Mouse (Mus musculus) embryonic facial prominence, embryonic 14.5 days (tissue): ENCODE data around the gene Lrrd1. TPM values are rescaled to one million over a fixed set of nuclear protein-coding genes. Genes with fewer than 3 reads are reported as not detected.
"Not testable (repeated sequence)": the region's sequence is repeated elsewhere in the genome, so short reads cannot be mapped to it uniquely, and the experiment has no call there.

Source experiments
- ATAC-seq: fragments of 200-750 bp; cut with Nextera tagmentation; 2 replicates; pipeline ENCODE4 v1.8.0; 2017; ENCODE audit warnings: low read depth, moderate number of reproducible peaks, moderate TSS enrichment
- DNase-seq: peaks from one replicate; pipeline ENCODE4 v3.0.0-alpha.2; 2015; ENCODE audit warnings: low spot score
- H3K27ac ChIP-seq: fragments of 300-500 bp; sonication (generic); replicated peaks from 2 replicates; pipeline ENCODE4 v1.5.1; 2014; ENCODE audit warnings: low read depth, mild to moderate bottlenecking, low read length, moderate library complexity
- H3K27me3 ChIP-seq: fragments of 300-500 bp; sonication (generic); replicated peaks from 2 replicates; pipeline ENCODE4 v1.6.1; 2014; ENCODE audit warnings: low read length; ENCODE audit not compliant: control insufficient read depth, insufficient read depth
- H3K36me3 ChIP-seq: fragments of 300-500 bp; sonication (generic); 2 replicates; pipeline ENCODE4 v1.6.1; 2014; ENCODE audit warnings: low read length, mixed read lengths; ENCODE audit not compliant: control insufficient read depth, insufficient read depth
- H3K4me1 ChIP-seq: fragments of 300-500 bp; sonication (generic); 2 replicates; pipeline ENCODE4 v1.6.1; 2014; ENCODE audit warnings: antibody characterized with exemption, low read length; ENCODE audit not compliant: control insufficient read depth, insufficient read depth
- H3K4me2 ChIP-seq: fragments of 300-500 bp; sonication (generic); 2 replicates; pipeline ENCODE4 v1.6.1; 2014; ENCODE audit warnings: low read depth, mild to moderate bottlenecking, low read length, moderate library complexity, mixed read lengths
- H3K4me3 ChIP-seq: fragments of 300-500 bp; sonication (generic); 2 replicates; pipeline ENCODE4 v1.5.1; 2014; ENCODE audit warnings: low read depth, mild to moderate bottlenecking, low read length
- H3K9ac ChIP-seq: fragments of 300-500 bp; sonication (generic); 2 replicates; pipeline ENCODE4 v1.6.1; 2014; ENCODE audit warnings: low read depth, mild to moderate bottlenecking, low read length, moderate library complexity, mixed read lengths
- H3K9me3 ChIP-seq: fragments of 300-500 bp; sonication (generic); 2 replicates; pipeline ENCODE4 v1.6.1; 2016; ENCODE audit warnings: low read length; ENCODE audit not compliant: control insufficient read depth
- WGBS: fragments of 180-500 bp; shearing (Covaris S2); extraction: QIAGEN DNeasy Blood & Tissue Kit; methylation state at CpG from one replicate; pipeline ENCODE4 v1.1.7; 2014; 5-methylcytosine and 5-hydroxymethylcytosine counted together
- polyA plus RNA-seq: library from polyadenylated mRNA; unstranded; fragments of >200 nt; fragmentation: Nextera tagmentation; extraction: Ambion mirVana; gene quantifications from 2 replicates; pipeline ENCODE4 v1.2.1, GENCODE M21; 2014

Gene Lrrd1
- polyA plus RNA-seq, 1 experiment from 2014 or later: 0.26 TPM

GRCm38 (mm10) chr5:3893459-3894293 is 48.7 kb downstream of the Lrrd1 start, which contains the start of gene Mterf1a:
Gene Mterf1a, minus strand, starts transcription at chr5:3893933.
- not testable (repeated sequence) for H3K27me3 ChIP-seq, H3K9me3 ChIP-seq, DNase-seq, H3K27ac ChIP-seq, H3K4me1 ChIP-seq, H3K36me3 ChIP-seq
- H3K4me2 ChIP-seq: peak within 1 kb of the TSS; percentile 75
- WGBS: 0% methylated on average over 3 of the region's 47 CpGs
- H3K4me3 ChIP-seq: peak within 1 kb of the TSS; percentile 41
- peak; percentile 99 for ATAC-seq
- peak within 1 kb of the TSS; percentile 62 for H3K9ac ChIP-seq

- not testable (repeated sequence) for H3K4me1 ChIP-seq, H3K36me3 ChIP-seq, H3K9me3 ChIP-seq, H3K27me3 ChIP-seq, H3K27ac ChIP-seq, H3K4me2 ChIP-seq, DNase-seq, ATAC-seq, H3K9ac ChIP-seq
- 96% methylated on average over 4 of the region's 4 CpGs for WGBS
- H3K4me3 ChIP-seq: peak overlapping the region; percentile 18
Measured at GRCm38 (mm10) chr5:3894294-3894619, 49.3 kb downstream of the Lrrd1 start.

DNA sequence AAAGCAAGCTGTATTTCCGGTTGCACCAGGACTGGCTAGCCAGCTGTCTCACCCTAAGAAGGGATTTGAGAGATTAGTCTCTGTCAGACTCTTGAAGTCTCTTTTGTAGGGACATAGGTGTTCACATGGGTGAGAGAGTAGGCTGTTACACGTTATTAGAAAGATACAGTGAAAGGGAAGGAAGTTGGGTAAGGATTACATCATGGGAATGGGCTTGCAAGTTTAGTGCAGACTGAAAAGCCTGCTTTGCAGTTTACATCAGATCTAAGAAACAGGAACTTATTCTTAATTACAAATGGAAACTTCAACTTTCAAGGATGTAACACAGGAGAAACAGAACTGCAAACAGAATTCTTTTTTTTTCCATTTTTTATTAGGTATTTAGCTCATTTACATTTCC is 60.5 kb downstream of the Lrrd1 start:
- Histone ChIP-seq H3K9ac (no peak overlapping the region), H3K27me3 (no peaks in the 10 kb centered on the region), H3K36me3 (no peaks in the 10 kb centered on the region), H3K4me2 (no peak overlapping the region), H3K9me3 (no peaks in the 10 kb centered on the region), H3K27ac (no peak overlapping the region), H3K4me1 (no peaks in the 10 kb centered on the region), H3K4me3 (no peak overlapping the region)
- ATAC-seq (no peak), DNase-seq (no peak)
- 60% methylated on average over 2 of the region's 2 CpGs for WGBS

Other genes starting within 250 kb of the Lrrd1 start
- gene Pex1, start 249.1 kb upstream of the Lrrd1 start, polyA plus RNA-seq: 12.9 and 13.0 TPM in 2 replicates
- gene Rbm48, start 248.6 kb upstream of the Lrrd1 start, polyA plus RNA-seq: 11.4 TPM in 2 replicates
- gene Tmbim7, start 194.0 kb upstream of the Lrrd1 start, polyA plus RNA-seq: not detected in 2 replicates
- gene Gatad1, start 188.0 kb upstream of the Lrrd1 start, polyA plus RNA-seq: 65.2 and 65.8 TPM in 2 replicates
- 13.2 and 15.2 TPM in 2 replicates for gene Ankib1, start 42.2 kb upstream of the Lrrd1 start, polyA plus RNA-seq
- 34.4 and 38.3 TPM in 2 replicates for gene Krit1, start 42.0 kb upstream of the Lrrd1 start, polyA plus RNA-seq
- 5.9 and 6.2 TPM in 2 replicates for gene Mterf1a, start 48.8 kb downstream of the Lrrd1 start, polyA plus RNA-seq
- 110 and 115 TPM in 2 replicates for gene Akap9, start 82.9 kb downstream of the Lrrd1 start, polyA plus RNA-seq